Mouse (Mus musculus) lung, postnatal 14 days (tissue): Measurements from ENCODE around the gene Gm37419.

Source experiments
- DNase-seq: peaks from one replicate; pipeline ENCODE4 v3.0.0; 2021

The Gm37419 gene

DNA sequence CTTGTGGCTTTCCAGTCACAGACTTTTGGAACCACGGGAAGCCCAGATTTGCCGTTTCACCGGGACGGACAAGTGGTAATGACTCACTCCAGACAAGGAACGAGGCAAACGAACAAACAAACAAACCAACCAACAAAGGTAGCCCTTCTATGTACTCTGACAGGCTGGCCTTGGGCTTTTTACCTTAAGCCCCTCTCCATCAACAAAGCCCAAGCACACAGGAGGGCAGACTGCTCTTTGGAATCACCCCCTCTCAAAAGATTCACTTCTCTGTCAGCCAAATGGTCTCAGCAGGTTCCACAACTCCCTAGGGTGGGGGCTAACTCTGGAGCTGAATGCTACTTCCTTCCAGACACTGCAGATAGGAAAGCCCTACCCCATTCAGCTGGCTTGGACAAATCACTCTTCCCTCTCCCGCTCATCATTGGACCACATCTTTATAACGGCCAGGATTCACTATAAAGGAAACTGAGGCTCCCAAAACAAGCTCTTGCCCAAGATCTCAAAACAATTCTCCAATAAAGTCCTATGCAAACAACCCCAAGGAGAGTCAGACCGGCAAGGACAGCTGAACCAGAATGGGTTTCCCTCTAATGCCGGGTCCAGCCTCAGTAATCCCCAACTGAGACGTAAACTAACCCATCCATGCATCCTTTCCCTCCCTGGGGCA lies 7.9 kb upstream of the Gm37419 start:
- DNase-seq = no peak

DNA sequence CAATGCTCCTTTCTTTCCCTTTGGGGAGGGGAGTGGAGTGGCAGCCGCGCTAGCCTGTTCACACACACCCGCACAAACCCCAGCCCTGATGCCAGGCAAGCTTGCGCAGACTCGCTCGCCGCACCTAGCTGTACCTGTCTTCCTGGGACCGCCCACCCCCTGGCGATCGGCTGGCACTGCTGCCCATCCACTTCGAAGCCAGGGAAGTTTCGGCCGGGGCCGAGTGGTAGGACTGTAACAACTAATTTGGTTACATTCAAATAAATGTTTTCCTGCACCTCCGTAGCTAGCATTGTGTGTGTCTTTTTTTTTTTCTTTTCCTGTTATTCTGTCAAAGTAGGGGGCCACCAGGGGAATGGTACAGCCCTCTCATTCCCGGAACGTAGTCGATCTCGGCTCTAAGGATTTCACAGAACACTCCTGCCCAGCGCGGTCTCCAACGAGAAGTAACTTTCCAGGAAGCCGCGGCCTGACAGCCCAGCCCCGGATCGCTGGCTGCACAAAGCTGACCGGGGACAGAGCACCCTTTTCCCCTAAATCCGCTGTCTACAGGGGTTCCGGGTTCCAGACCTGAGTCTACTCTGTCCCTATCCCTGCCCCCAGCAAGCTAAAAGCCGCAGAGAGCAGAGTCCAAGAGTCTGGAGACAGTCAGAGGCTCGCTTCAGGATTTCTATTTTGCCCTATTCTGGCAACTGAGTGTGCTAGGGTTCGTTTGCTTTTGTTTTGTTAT lies 7.1 kb upstream of the Gm37419 start:
- DNase-seq = no peak

DNA sequence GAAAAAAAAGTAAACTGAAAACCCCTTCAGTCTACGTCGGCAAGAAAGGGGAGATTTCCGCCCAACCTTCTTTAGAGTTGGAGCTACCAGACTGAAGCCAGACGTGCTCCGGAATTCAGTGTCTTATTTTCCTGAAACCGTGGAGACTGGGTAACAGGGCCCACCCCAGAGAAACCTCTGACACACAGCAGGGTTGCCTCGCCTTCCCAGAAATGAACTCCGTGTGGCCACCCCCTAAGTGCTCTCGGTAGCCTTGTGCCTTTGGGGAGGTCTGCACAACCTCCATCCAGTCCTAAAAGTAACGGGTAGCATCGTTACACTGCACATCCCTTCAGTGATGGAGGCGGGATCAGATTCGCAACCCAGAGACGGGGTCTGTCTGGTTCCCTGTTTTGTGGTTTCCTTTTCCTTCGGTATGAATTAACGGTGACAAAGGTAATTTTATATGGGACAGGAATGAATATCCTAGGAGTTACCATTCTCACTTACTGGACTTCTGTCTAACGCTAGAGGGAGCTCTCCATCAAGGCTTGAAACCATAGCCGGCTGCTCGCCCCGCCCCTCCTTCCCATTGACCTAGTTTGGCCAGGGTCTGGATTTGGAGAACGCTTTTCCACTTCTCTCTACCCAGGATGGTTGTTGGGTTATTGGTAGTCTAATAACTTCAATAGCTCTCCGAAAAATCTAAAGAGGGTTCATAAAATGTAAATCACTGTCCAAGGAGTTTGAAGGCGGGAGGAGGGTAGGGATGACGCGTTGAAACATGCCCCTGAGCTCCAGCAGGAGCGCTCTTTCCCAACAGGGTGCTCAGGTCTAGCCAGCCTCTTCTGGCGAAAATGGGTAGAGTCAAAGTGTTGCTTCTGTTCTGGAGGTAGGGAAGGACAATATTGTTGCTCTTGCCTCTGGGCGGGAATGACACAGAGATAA lies 6.1 kb upstream of the Gm37419 start:
- DNase-seq = peak; percentile 89

DNA sequence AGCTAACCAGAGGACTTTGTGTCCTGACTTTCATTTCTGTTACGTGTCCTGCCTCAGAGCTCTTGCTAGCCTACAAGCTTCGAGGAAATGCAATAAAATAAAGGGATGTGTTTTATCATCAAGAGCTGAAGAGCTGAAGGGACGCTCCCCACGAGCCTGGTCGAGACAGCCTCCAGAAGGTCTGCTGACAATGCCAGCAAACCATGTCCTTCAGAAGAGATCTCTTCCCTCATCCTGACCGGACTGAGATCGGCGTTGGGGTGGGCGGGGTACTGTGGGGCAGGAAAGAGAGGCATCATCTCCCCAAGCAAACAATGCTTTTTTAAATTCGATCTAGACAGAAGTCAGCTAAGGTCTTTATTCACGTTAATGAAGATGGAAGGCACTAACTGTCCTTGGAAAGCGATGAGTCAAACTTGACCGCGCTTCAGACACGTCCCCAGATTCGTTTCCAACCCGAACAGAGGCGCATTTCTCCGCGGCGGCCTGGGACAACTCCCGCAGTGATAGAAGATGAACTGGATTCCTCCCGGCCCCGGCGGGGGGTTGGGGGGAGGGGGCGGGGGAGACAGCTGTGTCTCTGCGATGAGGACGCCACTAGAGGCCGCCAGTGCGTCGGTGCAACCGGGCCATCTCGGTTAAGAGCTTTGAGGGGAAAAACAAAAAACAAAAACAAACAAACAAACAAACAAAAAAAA lies 5.2 kb upstream of the Gm37419 start:
- peak; percentile 84 for DNase-seq

DNA sequence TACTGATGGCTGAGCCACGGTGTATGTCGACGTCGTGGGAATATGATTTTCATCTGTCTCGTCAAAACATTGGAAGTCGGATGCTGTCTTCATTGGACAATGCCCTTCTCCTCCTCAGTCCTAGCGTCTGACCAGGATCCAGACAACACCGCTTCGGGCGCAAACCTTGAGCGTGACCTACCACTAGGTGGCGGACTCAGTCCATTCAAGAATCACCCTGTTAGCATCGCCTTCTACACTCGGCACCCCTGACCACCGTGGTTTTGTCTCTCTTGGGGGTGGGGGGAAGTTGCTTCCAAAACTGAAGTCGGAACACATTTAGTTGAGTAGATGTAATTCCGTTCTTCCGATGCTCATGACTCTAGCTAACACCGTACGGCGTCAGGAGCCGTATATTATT lies 4.1 kb upstream of the Gm37419 start:
- peak; percentile 95 for DNase-seq

DNA sequence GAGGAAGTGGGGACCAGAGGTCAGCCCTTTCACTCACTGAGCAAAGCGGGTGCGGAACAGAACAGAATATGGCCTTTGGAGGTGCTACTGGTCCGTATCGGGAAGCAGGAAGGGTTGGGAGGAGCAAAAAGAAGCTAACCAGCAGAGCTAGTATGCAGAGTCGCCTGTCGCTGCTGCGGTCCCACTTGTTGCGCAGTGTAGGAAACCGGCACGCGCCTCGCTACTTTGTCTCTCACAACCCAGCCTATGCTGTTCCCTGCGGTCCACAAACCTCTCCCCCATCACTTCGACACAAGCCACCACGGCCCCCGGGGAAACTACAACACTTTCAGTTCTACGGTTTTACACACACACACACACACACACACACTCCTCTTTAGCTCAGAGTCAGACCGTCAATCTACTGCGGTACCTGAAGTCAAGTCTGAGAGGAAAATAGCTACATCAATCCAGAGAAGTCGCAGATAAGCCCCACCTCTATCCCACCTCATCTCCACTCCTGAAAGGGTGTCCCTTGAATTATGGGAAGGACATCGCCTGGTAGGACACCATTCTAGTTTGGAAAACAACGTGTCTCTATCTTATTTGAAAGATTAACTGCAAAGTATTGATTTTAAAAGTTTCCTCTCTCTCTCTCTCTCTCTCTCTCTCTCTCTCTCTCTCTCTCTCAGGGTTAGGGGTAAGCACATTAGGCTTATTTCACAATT lies 3.4 kb upstream of the Gm37419 start:
- peak; percentile 62 for DNase-seq

DNA sequence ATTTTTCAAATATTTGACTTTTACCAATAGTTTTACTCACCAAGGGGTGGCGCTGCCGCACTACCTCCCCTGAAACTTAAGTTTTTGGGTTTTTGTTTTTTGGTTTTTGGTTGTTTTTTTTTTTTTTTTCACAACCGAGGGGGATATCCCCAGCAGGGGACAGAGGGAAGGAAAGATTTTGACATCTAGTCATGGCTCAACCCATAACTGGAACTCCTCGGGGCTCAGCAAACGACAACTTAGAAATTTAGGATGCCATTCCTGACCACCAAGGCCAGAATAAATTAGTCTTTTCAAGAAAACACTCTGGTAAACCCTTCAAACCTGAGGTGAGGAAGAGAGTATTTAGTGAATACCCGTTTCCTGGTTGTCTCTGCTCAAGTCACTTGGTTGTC lies 2.8 kb upstream of the Gm37419 start:
- DNase-seq = peak; percentile 73

DNA sequence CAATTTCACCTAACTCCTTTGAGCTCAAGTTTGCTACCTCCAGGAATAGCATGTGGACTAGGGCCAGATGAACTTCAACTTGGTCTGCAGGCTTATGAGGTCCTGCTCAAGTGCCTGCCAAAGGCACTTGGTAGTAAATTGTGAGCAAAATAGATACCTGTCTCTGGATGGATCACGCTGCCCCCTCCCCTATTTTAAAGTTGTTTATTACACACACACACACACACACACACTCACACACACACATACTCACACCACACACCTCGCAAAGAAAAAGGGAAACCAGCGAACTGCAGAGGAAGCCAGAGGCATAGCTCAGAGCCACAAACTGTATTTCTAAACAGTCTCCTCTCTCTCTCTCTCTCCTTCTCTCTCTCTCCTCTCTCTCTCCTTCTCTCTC lies 2.1 kb upstream of the Gm37419 start:
- no peak for DNase-seq

DNA sequence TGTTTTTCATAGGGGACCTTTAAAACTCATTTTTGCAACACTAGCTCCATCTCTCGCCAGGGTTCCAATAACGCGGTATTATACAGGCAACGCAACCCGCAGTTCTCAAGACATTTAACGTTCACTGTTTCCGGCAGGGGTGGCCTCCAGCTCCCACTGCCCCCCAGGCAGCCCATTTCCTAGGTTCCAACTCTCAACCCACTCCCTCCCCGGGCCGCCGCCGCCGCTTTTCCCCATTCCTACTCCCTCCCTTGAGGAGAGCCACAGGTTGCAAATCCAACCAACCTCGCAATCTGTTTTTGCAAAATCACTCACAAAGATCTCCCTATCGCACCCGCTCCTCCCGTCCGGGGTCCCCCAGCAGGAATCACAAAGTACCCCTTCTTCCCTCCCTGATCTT lies 1.4 kb upstream of the Gm37419 start:
- DNase-seq = peak; percentile 46

DNA sequence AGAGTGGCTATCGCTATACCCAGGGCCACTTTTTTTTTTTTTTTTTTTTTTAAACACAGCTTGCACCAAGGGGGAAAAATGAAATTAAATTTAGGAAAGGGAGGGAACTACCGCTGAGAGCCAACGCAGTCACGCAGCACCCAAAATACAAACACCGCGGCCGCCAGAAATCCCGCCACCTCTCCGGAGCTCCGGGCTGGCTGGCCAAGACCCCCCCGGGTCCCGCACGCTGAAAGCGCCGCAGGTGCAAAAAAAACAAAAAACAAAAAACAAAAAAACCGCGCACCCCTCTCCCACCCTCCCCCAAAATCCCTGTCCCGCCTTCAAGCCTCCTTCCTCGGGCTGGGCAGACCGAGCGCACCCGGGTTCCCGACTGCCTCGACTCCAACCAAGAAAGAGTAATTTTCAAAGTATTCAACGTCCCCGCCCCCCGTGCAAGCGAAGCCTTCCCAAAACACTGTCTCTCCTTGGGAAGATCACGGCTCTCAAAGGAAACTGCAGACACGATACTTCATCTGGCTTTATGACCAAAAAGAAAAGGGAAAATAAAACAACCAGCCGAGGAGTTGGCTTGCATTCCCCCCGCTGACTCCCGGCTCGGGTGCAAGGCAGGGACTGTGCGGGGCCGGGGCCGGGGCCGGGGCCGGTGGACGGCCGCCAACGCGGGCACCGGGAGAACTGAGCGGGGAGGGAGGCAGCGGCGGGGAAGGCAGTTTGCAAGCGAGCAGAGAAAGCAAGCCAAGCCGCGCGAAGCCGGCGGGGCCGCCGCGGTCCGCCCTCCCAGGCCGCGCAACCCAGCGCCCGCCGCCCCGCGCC lies 733 bp upstream of the Gm37419 start:
- peak; percentile 62 for DNase-seq

DNA sequence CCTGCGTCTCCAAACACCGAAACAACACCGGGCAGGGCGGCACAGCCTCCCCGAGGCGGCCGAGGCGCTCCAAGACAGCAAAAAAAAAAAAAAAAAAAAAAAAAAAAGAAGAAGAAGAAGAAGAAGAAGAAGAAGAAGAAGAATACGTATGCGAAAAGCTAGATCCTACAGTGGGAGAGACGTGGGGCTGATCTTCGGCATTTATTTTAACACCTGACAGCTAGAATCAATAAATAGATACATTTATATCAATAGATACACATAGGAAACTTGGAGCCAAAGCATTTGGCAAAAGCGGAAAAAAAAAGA lies 171 bp upstream of the Gm37419 start:
- no peak for DNase-seq

DNA sequence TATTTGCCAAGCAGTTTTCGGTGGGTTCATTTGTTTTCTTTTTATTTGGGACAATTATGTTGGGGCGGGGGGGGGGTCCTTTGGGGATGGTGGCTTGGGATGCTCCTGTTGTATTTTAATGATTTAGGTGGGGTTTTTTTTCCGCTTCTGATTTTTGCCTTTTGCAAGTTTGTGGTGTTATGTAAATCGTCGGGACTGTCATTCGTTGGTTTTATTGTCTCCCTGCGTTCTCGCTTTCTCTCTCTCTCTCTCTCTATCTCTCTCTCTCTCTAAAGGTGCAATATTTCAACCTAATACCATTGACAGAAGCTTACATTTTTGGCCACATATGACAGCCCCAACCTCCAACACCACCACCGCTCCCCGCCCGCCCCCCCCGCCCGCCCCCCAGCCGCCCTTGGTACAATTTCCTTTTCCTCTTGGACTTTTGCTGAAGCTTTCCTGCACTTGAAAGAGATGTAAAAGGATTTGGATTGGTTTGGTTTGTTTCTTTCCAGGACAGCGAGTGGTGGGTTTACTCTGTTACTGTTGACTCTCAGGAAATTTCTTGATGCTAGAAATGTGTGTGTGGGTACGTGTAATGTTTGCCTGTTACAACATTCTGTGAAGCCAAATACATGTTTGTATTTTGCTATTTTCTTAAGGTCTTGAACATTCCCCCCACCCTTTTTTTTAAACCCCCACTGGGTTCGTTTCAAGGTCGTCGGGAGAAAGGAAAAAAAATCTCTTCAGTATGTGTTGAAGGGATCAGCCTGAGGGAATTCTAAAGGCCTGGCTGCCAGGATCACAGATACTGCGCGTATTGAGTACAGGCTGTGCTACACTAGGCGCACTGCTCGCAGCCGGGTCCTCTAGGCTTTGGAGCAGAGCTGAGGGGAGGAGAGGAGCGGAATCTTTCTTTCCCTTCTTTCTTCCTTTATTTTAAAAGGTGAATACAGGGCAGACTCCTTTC lies 1.2 kb downstream of the Gm37419 start:
- peak; percentile 53 for DNase-seq

DNA sequence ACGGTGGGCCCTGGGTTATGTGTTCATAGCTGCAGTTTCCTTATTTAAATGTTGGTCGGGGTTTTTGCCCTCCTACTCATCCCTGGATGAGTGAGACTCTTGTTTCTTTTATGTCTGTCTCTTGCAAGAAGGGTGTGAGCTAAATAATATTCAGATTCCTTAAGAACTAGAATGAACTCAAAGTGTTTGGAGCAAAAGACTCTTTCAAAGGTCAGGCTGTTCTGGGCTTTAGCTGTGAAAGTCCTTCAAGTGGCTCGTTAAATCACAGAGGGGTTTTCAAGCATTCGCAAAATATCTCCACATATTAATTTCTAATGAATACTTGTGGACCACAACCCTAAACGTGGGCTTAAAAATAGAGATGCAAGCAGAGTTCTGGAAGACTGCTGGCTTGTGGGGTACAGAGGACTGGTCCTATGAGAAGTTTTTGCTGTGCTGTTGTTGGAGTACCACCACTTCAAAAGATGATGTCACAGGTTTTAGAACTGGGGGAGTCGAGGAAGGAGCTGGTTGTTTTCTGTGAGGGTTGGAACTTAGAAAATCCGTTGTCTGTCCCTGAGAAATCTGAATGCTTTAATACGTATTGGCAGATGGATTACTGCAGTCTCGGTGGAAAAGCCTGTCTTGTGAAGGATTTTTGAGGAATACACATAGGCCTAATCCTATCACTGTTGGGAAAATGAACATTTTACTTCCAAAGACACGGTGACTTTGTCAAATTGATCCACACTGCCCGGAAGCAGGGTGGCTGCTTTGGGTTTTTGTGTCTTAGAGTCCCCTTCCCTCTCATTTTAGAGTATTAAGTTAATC lies 2.1 kb downstream of the Gm37419 start:
- DNase-seq = no peak

DNA sequence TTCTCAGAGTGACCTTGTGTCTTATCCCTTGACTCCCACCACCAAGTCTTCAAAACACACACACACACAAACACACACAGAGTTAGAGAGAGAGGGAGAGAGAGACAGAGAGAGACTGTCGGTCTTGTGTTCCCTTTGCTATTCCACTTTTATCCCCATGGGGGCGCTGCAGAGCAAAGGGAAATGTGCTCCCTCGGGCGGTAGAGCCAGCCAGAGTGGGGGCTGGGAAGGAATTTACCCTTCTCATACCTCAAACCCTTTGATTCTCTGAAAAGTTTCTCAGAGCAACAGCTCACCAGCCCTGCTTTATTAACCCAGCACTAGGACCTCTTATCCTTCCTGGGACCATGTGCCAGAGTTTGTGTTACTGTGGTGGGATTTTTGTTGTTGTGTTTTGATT lies 2.9 kb downstream of the Gm37419 start:
- peak; percentile 95 for DNase-seq

DNA sequence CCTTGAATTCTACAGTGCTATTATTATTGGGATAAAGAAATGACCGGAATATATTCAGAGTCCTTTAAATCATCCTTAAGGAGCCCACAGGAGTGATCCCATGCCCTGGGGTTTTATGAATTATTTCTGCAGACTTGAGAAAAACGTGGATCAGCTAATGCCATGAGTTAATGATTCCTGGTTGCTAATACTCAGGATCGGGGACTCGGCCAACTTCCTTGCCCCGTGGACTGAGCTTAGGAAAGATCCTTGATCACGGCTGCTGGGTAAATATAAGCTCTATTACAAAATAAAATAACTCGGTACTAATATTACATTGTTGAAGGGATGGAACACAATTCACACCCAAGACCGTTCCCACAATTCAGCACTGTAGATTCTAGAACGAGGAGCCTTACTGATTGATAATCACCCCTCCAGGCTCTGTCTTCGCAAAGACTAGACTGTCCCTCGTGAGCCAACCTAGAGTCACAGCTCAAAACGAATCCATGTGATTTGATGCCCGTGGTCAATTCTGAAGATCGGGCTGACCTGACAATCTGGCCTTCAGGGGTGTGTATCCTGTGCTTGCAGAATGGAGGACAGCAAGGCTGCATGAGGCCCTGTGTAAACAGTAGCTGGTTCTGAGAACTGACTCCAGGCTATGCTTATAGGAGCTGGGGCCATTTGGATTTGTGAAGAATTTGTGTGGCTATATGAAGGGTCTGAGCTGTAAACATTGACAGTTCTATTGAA lies 3.7 kb downstream of the Gm37419 start:
- DNase-seq = no peak

DNA sequence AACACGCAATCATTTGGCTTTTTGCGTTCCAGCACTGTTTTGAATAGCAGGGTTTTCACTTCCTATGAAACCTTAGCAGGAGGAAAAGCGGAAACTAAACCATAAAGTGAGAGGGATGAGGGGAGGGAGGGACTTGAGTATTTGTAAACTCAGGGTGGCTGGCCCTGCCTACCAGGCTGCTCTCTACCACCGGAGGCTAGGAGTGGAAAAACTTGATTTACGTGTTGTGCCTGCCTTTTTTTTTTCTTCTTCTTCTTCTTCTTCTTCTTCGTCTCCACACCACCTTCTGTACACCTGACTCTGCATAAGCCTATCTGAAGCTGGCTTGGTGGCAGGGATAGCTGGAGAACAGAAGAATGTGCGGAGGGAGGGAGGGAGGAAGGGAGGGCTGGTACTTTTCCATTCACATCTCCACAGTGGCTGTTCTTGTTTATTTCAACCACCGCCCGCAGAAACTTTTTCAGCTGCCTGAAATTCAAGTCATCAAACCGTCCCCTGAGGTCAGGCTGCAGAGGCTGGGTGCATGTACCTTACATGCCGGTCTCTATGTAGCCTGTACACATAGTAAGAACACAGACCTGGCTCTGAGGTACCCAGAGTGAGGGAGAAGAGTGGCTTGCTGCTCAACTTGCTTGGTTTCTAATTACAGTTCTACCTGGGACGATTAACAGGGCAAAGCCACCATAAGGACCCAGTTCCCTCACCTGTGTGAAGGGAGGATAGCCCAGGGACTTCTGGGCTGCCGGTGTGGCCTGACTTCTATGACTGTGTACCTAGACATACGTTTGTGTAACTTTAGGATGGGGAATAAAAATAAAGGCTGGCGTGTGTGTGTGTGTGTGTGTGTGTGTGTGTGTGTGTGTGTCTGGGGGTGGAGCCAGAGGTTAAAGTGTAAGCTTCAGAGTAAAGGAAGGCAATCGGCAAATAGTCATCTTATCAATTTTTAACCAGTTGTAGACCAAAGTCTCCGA lies 5.4 kb downstream of the Gm37419 start:
- DNase-seq = peak; percentile 46

DNA sequence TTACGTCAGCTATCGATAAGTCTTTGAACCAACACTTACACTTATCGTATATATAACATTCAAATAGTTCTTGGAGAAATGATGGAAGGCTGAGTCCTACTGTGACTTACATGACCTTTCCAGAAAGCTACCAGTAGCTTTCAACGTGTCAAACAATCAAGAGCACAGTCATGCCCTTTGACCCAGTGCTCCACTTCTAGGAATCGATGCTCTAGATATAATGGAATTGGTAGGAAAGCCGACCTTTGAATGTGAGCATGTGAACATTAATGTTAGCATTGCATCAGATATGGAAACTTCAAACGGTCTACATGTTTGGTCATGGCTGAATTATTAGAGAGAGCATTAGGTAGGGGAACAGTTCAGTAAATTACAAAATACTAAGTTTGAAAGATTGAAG lies 8.1 kb downstream of the Gm37419 start:
- DNase-seq = no peak

DNA sequence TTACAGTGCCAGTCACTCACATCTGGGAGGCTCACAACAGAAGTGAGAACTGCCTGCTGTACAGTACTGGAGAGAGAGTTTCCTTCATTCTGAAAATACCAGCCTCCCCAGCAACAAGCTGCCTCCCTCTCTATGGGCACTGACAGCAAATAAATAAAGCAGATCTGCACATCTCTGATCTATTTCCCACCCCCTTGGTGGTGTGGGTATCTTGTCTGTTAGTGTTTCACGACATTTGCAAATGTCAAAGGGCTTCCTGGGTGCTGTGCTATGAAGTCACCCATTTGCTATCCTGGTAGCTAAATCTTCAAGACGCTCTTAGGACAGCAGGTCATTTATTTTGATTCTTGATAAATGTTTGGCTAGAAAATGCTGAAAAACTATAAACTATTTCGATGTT lies 8.9 kb downstream of the Gm37419 start:
- no peak for DNase-seq
